Mouse (Mus musculus): ENCODE results near the gene Egr4. TPM values are rescaled to one million over a fixed set of nuclear protein-coding genes. Genes with fewer than 3 reads are reported as not detected.

The Egr4 gene
- polyA plus RNA-seq, 1 experiment from 2014 or later: not detected

DNA sequence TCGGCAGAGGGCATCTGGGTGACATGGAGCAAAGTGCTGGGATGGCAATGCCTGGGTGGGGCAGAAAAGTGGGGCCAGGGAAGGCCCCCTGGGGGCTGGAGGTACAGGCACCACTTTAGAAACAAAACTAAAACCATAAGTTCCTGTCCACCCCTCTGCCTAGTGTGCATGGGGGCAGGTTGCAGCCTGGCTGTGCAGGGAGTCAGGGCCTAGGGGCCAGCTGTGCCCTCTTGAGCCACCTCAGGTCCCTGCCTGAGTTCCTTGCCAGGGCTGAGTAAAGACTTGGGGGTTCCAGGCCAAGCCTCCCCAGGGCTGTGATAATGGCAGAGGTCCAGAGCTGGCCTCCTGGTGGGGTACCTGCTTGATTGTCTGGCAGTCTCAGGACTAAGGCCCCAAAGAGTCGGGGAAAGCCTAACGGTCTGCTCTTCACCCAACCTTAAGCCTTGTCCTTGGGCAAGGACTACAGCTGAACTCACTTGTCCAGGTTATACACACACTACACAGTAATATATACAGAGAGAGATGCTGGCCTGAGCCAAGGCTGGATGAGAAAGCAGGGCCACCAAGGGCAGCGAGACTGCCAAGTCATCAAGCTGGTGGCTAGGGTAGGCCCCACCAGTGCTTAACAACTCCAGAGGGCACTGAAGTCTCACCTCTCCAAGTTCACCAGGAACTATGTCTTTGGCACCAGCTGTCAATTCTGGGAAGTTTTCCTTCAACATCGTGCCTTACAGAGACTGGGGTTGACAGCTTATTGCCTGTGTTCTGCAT lies 43.5 kb downstream of the Egr4 start:
- Histone ChIP-seq H3K27me3 (ENCODE audit: control insufficient read depth, insufficient read depth, low read length) (no peaks in the 10 kb centered on the region), H3K4me2 (no peak overlapping the region), H3K4me1 (ENCODE audit: control insufficient read depth, insufficient read depth, low read length) (no peaks in the 10 kb centered on the region), H3K36me3 (ENCODE audit: control insufficient read depth, insufficient read depth, low read length) (peaks cover 29% of the 10 kb centered on the region), H3K27ac (ENCODE audit: low read depth, low read length) (no peak overlapping the region), H3K4me3 (ENCODE audit: low read depth, low read length) (no peak overlapping the region), H3K9me3 (ENCODE audit: control insufficient read depth, low read length) (no peaks in the 10 kb centered on the region), H3K9ac (ENCODE audit: low read length) (no peak overlapping the region)
- 0 out of 2 replicates have a peak, but pooled peaks have one; percentile 9 for ATAC-seq (ENCODE audit: low FRiP score)
- peak; percentile 88 for DNase-seq (ENCODE audit: low spot score, missing footprints)
- WGBS: 86% methylated on average over 5 of the region's 5 CpGs

DNA sequence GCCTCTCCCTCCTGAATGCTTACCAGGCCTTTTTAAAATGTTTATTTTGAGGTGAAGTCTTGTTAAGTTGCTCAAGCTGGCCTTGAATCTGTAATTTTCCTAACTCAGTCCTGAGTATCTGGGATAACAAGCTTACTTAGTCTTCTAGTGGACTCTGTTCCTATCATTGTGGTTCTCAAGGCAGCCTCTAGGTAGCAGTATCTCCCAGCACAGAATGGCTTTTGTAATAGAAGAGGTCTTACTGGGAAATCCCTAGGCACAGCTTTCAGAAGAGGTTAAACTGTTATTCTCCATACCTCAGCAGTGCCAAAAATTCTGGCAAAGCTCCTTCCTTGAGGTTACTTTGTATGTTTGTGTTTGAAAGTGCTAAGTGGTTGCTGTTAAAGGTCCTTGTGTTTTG lies 48.0 kb downstream of the Egr4 start:
- H3K4me3 ChIP-seq (ENCODE audit: low read depth, low read length): no peak overlapping the region
- no peak overlapping the region for H3K9ac ChIP-seq (ENCODE audit: low read length)
- no peaks in the 10 kb centered on the region for H3K9me3 ChIP-seq (ENCODE audit: control insufficient read depth, low read length)
- ATAC-seq (ENCODE audit: low FRiP score): no peak
- no peaks in the 10 kb centered on the region for H3K4me1 ChIP-seq (ENCODE audit: control insufficient read depth, insufficient read depth, low read length)
- peaks cover 62% of the 10 kb centered on the region for H3K36me3 ChIP-seq (ENCODE audit: control insufficient read depth, insufficient read depth, low read length)
- H3K27me3 ChIP-seq (ENCODE audit: control insufficient read depth, insufficient read depth, low read length): no peaks in the 10 kb centered on the region
- H3K27ac ChIP-seq (ENCODE audit: low read depth, low read length): no peak overlapping the region
- DNase-seq (ENCODE audit: low spot score, missing footprints): peak; percentile 84
- no peak overlapping the region for H3K4me2 ChIP-seq

Other genes with a start within 250 kb of the Egr4 start
- gene Sfxn5, start 180.2 kb downstream of the Egr4 start, polyA plus RNA-seq (2014; fragmentation: Nextera tagmentation; extraction: Ambion mirVana): 5.7 and 6.2 TPM in 2 replicates
- gene Rab11fip5, start 139.0 kb downstream of the Egr4 start, polyA plus RNA-seq (2014; fragmentation: Nextera tagmentation; extraction: Ambion mirVana): 4.2 and 4.7 TPM in 2 replicates
- gene Noto, start 89.7 kb downstream of the Egr4 start, polyA plus RNA-seq (2014; fragmentation: Nextera tagmentation; extraction: Ambion mirVana): not detected in 2 replicates
- gene Smyd5, start 81.6 kb downstream of the Egr4 start, polyA plus RNA-seq (2014; fragmentation: Nextera tagmentation; extraction: Ambion mirVana): 52.1 and 52.6 TPM in 2 replicates
- 666 and 672 TPM in 2 replicates for gene Cct7, start 62.1 kb downstream of the Egr4 start, polyA plus RNA-seq (2014; fragmentation: Nextera tagmentation; extraction: Ambion mirVana)
- gene Pradc1, start 61.6 kb downstream of the Egr4 start, polyA plus RNA-seq (2014; fragmentation: Nextera tagmentation; extraction: Ambion mirVana): 24.6 and 29.4 TPM in 2 replicates
- 0.79 and 1.1 TPM in 2 replicates for gene Fbxo41, start 10.6 kb downstream of the Egr4 start, polyA plus RNA-seq (2014; fragmentation: Nextera tagmentation; extraction: Ambion mirVana)
- gene Alms1, start 73.9 kb upstream of the Egr4 start, polyA plus RNA-seq (2014; fragmentation: Nextera tagmentation; extraction: Ambion mirVana): 8.8 and 9.0 TPM in 2 replicates
- not detected in 2 replicates for gene Nat8f7, start 199.6 kb upstream of the Egr4 start, polyA plus RNA-seq (2014; fragmentation: Nextera tagmentation; extraction: Ambion mirVana)